Mouse (Mus musculus) retina, postnatal 1 day (tissue): ENCODE results near the gene Ddx58.

Experiments
- DNase-seq: peaks from one replicate; pipeline ENCODE4 v3.0.0-alpha.2; 2012

Ddx58 gene

GRCm38 (mm10) chr4:40180046-40180445 is 59.6 kb downstream of the Ddx58 start:
- no peak for DNase-seq

GRCm38 (mm10) chr4:40178584-40178983 is 61.0 kb downstream of the Ddx58 start:
- DNase-seq = no peak

- no peak for DNase-seq
Observed at GRCm38 (mm10) chr4:40174321-40174720, 65.3 kb downstream of the Ddx58 start.

GRCm38 (mm10) chr4:40172336-40172735 is 67.3 kb downstream of the Ddx58 start:
- DNase-seq = no peak

- DNase-seq = no peak
Observed at GRCm38 (mm10) chr4:40171477-40171876, 68.2 kb downstream of the Ddx58 start.

GRCm38 (mm10) chr4:40163646-40164045 is 76.0 kb downstream of the Ddx58 start:
- DNase-seq = peak; percentile 69

- DNase-seq = no peak
Observed at GRCm38 (mm10) chr4:40160591-40161434, 78.8 kb downstream of the Ddx58 start.

GRCm38 (mm10) chr4:40158224-40158540 is 81.4 kb downstream of the Ddx58 start:
- no peak for DNase-seq

GRCm38 (mm10) chr4:40157500-40158223 is 82.0 kb downstream of the Ddx58 start:
- no peak for DNase-seq

- peak; percentile 35 for DNase-seq
Observed at GRCm38 (mm10) chr4:40156582-40157499, 82.8 kb downstream of the Ddx58 start.

- DNase-seq = no peak
Observed at GRCm38 (mm10) chr4:40156153-40156552, 83.5 kb downstream of the Ddx58 start.

- DNase-seq = no peak
Observed at GRCm38 (mm10) chr4:40155467-40155999, 84.1 kb downstream of the Ddx58 start.

- no peak for DNase-seq
Observed at GRCm38 (mm10) chr4:40154751-40155150, 84.9 kb downstream of the Ddx58 start.
